Mouse (Mus musculus): ENCODE measurements around the gene Zfp553.

- no peak for TF ChIP-seq CTCF (IDR thresholded peaks at IDR 0.05; ENCODE audit: control insufficient read depth, insufficient read depth, insufficient read length)
- TF ChIP-seq USF1 (IDR thresholded peaks at IDR 0.05; ENCODE audit: low read depth): no peak
- no peak for TF ChIP-seq MYOD1 (IDR thresholded peaks at IDR 0.05; ENCODE audit: control insufficient read depth, insufficient read length, low read depth)
- TF ChIP-seq MAX (IDR thresholded peaks at IDR 0.05): no peak
- TF ChIP-seq MYOG (IDR thresholded peaks at IDR 0.05; ENCODE audit: control insufficient read depth, extremely low read depth, insufficient read length): no peak
These were observed 52.3 kb downstream of the Zfp553 start for GRCm38 (mm10) chr7:127285154-127285553.

Data from C2C12 (cell line).